Mouse (Mus musculus) kidney, adult 2 months (tissue): ENCODE measurements at regions not wholly inside any gene's neighbourhood (a gene's known extent, or its start where the extent isn't known, plus 50 kb on each side); places are given as distances from the start of the nearest gene placed in this dataset.

ENCODE experiments used
- CTCF ChIP-seq: fragments of 200-500 bp; conservative IDR thresholded peaks from 2 replicates; pipeline ENCODE4 v1.5.1; 2011; ENCODE audit warnings: low read depth, mild to moderate bottlenecking, control low read depth, low read length, moderate library complexity, mixed read lengths; ENCODE audit not compliant: insufficient read depth, insufficient read length
- POLR2A ChIP-seq: fragments of 200-500 bp; IDR thresholded peaks from one replicate; pipeline ENCODE4 v1.6.1; 2011; ENCODE audit warnings: low read depth, low read length, control low read depth

DNA sequence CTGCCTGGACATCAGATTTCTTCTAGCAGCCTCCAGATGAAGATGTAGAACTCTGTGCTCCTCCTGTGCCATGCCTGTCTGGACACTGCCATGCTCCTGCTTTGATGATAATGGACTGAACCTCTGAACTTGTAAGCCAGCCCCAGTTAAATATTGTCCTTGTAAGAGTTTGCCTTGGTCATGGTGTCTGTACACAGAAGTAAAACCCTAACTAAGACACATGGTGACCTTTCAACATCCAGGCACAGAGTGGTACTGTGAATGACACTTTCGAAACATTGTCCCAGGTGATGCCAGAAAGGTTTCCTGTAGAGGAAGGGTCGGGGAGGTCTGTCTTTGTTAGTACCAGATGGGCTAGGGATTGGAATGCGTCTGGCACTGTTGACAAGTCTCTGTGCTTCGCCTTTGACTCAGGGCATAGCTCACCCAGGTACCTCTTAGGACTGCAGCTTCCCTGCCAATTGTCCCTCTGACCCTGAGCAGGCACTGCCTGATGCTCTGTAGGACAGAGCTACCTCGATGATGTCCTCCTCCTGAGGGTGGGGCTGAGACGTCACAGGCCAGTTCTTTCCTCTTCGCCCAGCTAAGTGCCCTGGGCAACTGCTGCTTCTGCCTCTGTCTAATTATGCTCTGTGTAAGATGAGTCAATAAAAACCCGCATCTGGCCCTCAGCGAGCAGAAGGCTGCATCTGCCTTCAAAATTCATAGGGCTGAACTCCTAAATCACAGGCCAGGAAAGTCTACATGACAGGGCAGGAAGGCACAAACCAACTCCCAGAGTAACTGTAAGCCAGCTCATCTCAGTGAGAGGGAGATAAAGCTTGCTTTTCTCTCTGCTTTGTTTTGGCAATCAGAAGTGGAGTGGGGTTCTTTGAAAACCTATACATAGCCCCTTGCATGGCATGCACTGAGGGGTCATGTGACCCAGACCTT lies 254.0 kb downstream of the Cdh26 start:
- TF ChIP-seq CTCF (no peak), POLR2A (no peak)
